Mouse (Mus musculus) liver, postnatal 0 days (tissue): Measurements from ENCODE around the gene Samd1. TPM values are rescaled to one million over a fixed set of nuclear protein-coding genes. Genes with fewer than 3 reads are reported as not detected.

Source experiments
- ATAC-seq: fragments of 200-750 bp; cut with Nextera tagmentation; 2 replicates; pipeline ENCODE4 v1.8.0; 2017; ENCODE audit warnings: mild to moderate bottlenecking, moderate library complexity
- DNase-seq: peaks from one replicate; pipeline ENCODE4 v3.0.0-alpha.2; 2016
- H3K27ac ChIP-seq: fragments of 300-500 bp; sonication (generic); 2 replicates; pipeline ENCODE4 v1.5.1; 2014; ENCODE audit warnings: antibody characterized with exemption, moderate library complexity, mild to moderate bottlenecking, low read depth
- H3K27me3 ChIP-seq: fragments of 300-500 bp; sonication (generic); 2 replicates; pipeline ENCODE4 v1.6.1; 2014; ENCODE audit warnings: low read length, control low read depth, mixed read lengths; ENCODE audit not compliant: insufficient read depth
- H3K36me3 ChIP-seq: fragments of 300-500 bp; sonication (generic); replicated peaks from 2 replicates; pipeline ENCODE4 v1.6.1; 2014; ENCODE audit warnings: mild to moderate bottlenecking, control low read depth, low read length, moderate library complexity, mixed read lengths; ENCODE audit not compliant: insufficient read depth
- H3K4me1 ChIP-seq: fragments of 300-500 bp; sonication (generic); 2 replicates; pipeline ENCODE4 v1.6.1; 2014; ENCODE audit warnings: antibody characterized with exemption, mild to moderate bottlenecking, control low read depth; ENCODE audit not compliant: insufficient read depth
- H3K4me2 ChIP-seq: fragments of 300-500 bp; sonication (generic); 2 replicates; pipeline ENCODE4 v1.6.1; 2014; ENCODE audit warnings: low read depth, mild to moderate bottlenecking, low read length, moderate library complexity, mixed read lengths
- H3K4me3 ChIP-seq: fragments of 300-500 bp; sonication (generic); 2 replicates; pipeline ENCODE4 v1.5.1; 2014; ENCODE audit warnings: low read depth, low read length
- H3K9ac ChIP-seq: fragments of 300-500 bp; sonication (generic); replicated peaks from 2 replicates; pipeline ENCODE4 v1.6.1; 2014; ENCODE audit warnings: mild to moderate bottlenecking, moderate library complexity
- H3K9me3 ChIP-seq: fragments of 300-500 bp; sonication (generic); 2 replicates; pipeline ENCODE4 v1.6.1; 2016; ENCODE audit warnings: mild to moderate bottlenecking, control low read depth, low read length, mixed read lengths
- CTCF ChIP-seq: sonication (generic); IDR thresholded peaks from 2 replicates; pipeline ENCODE4 v1.5.1; 2016; ENCODE audit warnings: antibody characterized with exemption, low read depth
- EP300 ChIP-seq: IDR thresholded peaks from 2 replicates; pipeline ENCODE4 v1.6.1; 2016; ENCODE audit warnings: antibody characterized with exemption, low read depth, mild to moderate bottlenecking
- WGBS: fragments of 180-500 bp; shearing (Covaris S2); extraction: QIAGEN DNeasy Blood & Tissue Kit; methylation state at CpG from one replicate; pipeline ENCODE4 v1.1.7; 2014; ENCODE audit not compliant: insufficient replicate concordance; 5-methylcytosine and 5-hydroxymethylcytosine counted together
- polyA plus RNA-seq: library from polyadenylated mRNA; unstranded; fragments of >200 nt; fragmentation: Nextera tagmentation; extraction: Ambion mirVana; gene quantifications from 2 replicates; pipeline ENCODE4 v1.2.1, GENCODE M21; 2015

The Samd1 gene
- polyA plus RNA-seq, 1 experiment from 2014 or later, result 3.5 TPM

DNA sequence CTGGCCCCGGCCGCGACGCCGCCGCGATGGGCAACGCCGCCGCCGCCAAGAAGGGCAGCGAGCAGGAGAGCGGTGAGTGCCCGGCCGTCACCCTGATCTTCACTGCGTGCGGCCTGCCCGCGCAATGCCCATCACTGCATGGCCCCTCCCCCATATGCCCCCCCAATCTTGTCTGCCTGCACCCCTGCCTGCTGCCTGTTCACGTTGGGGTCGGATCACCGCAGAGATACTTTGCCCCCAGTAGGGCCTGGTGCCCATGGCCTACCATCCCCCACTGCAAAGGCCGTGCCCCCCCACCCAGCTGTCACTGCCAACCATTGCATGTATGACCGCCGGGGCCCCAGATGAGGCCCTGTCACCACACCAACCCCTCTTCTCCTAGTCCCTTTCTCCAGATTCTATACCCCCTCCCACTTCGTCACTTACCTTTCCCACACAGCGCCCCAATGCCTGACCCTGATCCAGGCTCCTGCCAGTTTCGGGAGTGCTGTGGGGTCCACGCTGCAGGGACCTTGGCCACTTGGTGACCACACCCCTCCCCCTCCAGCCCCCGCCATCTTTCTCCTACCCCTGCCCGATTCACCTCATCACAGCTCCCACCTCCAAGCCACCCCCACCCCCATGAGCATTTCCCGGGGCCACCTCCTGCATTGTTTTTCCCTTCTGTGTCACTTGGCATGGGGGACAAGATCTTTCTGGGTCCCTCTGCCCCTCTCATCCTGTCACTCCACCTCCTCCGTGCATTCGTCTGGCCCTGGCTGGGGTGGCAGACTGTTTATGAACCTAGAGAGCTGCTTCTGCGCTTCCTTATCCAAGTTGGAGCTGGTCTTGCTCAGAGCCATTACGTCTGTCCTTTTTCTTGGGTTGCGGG lies 24.1 kb upstream of the Samd1 start:
- TF ChIP-seq EP300, result no peak
- TF ChIP-seq CTCF, result no peak
- ATAC-seq, result no peak
- peak; percentile 54 for DNase-seq
- Histone ChIP-seq H3K27me3 (no peaks in the 10 kb centered on the region), H3K4me1 (peaks cover 38% of the 10 kb centered on the region), H3K9ac (peak overlapping the region; percentile 80), H3K36me3 (peaks cover 14% of the 10 kb centered on the region), H3K9me3 (no peaks in the 10 kb centered on the region), H3K4me2 (peak overlapping the region; percentile 99), H3K27ac (peak overlapping the region; percentile 71), H3K4me3 (peak overlapping the region; percentile 83)
- 6% methylated on average over 37 of the region's 37 CpGs for WGBS

GRCm38 (mm10) chr8:83974521-83974920 lies 23.0 kb upstream of the Samd1 start:
- no peak for DNase-seq
- Histone ChIP-seq H3K27me3 (no peaks in the 10 kb centered on the region), H3K4me2 (no peak overlapping the region), H3K9ac (0 out of 2 replicates have a peak overlapping the region, but pooled peaks have one; percentile 26), H3K4me1 (peaks cover 38% of the 10 kb centered on the region), H3K4me3 (no peak overlapping the region), H3K36me3 (peaks cover 3% of the 10 kb centered on the region), H3K9me3 (no peaks in the 10 kb centered on the region), H3K27ac (no peak overlapping the region)
- 85% methylated on average over 4 of the region's 4 CpGs for WGBS
- TF ChIP-seq EP300, result no peak
- TF ChIP-seq CTCF, result no peak
- ATAC-seq, result no peak

- H3K36me3 ChIP-seq, result peaks cover 1% of the 10 kb centered on the region
- H3K9me3 ChIP-seq, result no peaks in the 10 kb centered on the region
- TF ChIP-seq CTCF (peak; percentile 66), EP300 (no peak)
- H3K4me3 ChIP-seq, result no peak overlapping the region
- WGBS, result 74% methylated on average over 4 of the region's 4 CpGs
- H3K4me1 ChIP-seq, result peaks cover 38% of the 10 kb centered on the region
- H3K27ac ChIP-seq, result no peak overlapping the region
- H3K4me2 ChIP-seq, result no peak overlapping the region
- DNase-seq (peak; percentile 38), ATAC-seq (no peak)
- H3K27me3 ChIP-seq, result no peaks in the 10 kb centered on the region
- H3K9ac ChIP-seq, result no peak overlapping the region
These were observed 21.3 kb upstream of the Samd1 start for GRCm38 (mm10) chr8:83976101-83976630.

GRCm38 (mm10) chr8:83976779-83977350 lies 20.6 kb upstream of the Samd1 start:
- Histone ChIP-seq H3K9me3 (no peaks in the 10 kb centered on the region), H3K36me3 (peaks cover 8% of the 10 kb centered on the region), H3K9ac (no peak overlapping the region), H3K27ac (no peak overlapping the region), H3K27me3 (no peaks in the 10 kb centered on the region), H3K4me1 (peaks cover 32% of the 10 kb centered on the region), H3K4me3 (no peak overlapping the region), H3K4me2 (peak overlapping the region; percentile 22; the same call in 1 of the 2 replicates)
- WGBS, result 80% methylated on average over 5 of the region's 5 CpGs
- DNase-seq, result peak; percentile 26
- no peak for ATAC-seq
- TF ChIP-seq EP300 (no peak), CTCF (peak; percentile 50)

DNA sequence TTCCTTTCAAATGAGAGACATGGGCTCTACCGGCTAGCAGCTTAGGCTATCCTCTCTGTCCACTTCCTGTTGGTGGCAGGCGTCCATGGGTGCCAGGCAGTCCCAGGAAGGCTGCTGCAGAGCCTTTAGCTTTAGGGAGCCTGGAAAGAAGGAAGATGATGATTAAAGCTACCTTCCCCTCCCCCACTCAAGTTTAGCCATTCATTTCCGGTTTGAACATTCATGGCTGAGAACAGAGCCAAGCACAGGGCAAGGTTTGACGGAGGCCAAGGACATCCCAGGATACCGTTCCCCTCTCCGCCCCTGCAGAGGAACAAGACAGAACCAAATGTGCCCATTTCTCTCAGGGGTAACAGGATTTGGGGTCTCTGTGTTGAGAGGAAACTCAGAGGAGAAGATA lies 19.8 kb upstream of the Samd1 start:
- Histone ChIP-seq H3K4me1 (peaks cover 29% of the 10 kb centered on the region), H3K36me3 (peaks cover 12% of the 10 kb centered on the region), H3K4me3 (no peak overlapping the region), H3K4me2 (peak overlapping the region; percentile 23), H3K27ac (peak overlapping the region; percentile 55), H3K9me3 (no peaks in the 10 kb centered on the region), H3K27me3 (no peaks in the 10 kb centered on the region), H3K9ac (no peak overlapping the region)
- no peak for DNase-seq
- TF ChIP-seq CTCF, result no peak
- TF ChIP-seq EP300, result no peak
- WGBS, result 45% methylated on average over 6 of the region's 6 CpGs
- no peak for ATAC-seq

DNA sequence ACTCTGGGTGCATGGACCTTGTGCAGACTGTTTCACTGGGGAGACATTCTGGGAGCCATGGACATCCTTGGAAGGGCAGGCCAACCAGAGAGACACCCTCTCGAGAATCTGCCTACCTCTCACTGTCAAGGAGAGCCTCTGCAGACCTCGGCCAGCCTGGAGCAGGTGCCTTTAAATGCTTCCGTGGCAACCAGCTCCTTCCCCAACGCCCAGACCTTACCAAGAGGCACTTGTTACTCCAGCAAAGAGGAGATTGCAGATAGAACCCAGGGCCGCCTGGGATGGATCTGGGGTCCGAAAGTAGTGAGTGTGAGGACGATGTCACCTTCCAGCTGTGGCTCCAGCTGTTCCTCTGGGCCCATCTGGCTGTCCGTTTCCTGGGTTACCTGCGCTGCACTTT lies 19.3 kb upstream of the Samd1 start:
- Histone ChIP-seq H3K36me3 (peaks cover 12% of the 10 kb centered on the region), H3K4me2 (no peak overlapping the region), H3K27me3 (no peaks in the 10 kb centered on the region), H3K9me3 (no peaks in the 10 kb centered on the region), H3K9ac (no peak overlapping the region), H3K4me3 (no peak overlapping the region), H3K4me1 (peaks cover 29% of the 10 kb centered on the region), H3K27ac (peak overlapping the region; percentile 55)
- ATAC-seq (no peak), DNase-seq (no peak)
- TF ChIP-seq EP300 (no peak), CTCF (no peak)
- WGBS, result 82% methylated on average over 9 of the region's 9 CpGs
